Mouse (Mus musculus) hindbrain, embryonic 12.5 days (tissue): ENCODE results near the gene Atp9a. TPM values are rescaled to one million over a fixed set of nuclear protein-coding genes. Genes with fewer than 3 reads are reported as not detected.

Experiments
- ATAC-seq: fragments of 200-750 bp; cut with Nextera tagmentation; 2 replicates; pipeline ENCODE4 v1.8.0; 2017; ENCODE audit warnings: moderate TSS enrichment; ENCODE audit not compliant: low FRiP score
- H3K27ac ChIP-seq: fragments of 300-500 bp; sonication (generic); 2 replicates; pipeline ENCODE4 v1.5.1; 2016; ENCODE audit warnings: mild to moderate bottlenecking
- H3K27me3 ChIP-seq: fragments of 300-500 bp; sonication (generic); 2 replicates; pipeline ENCODE4 v1.6.1; 2016; ENCODE audit warnings: mild to moderate bottlenecking
- H3K36me3 ChIP-seq: fragments of 300-500 bp; sonication (generic); 2 replicates; pipeline ENCODE4 v1.6.1; 2016; ENCODE audit warnings: mild to moderate bottlenecking
- H3K4me1 ChIP-seq: fragments of 300-500 bp; sonication (generic); 2 replicates; pipeline ENCODE4 v1.6.1; 2016
- H3K4me2 ChIP-seq: fragments of 300-500 bp; sonication (generic); replicated peaks from 2 replicates; pipeline ENCODE4 v1.6.1; 2016; ENCODE audit warnings: mild to moderate bottlenecking
- H3K4me3 ChIP-seq: fragments of 300-500 bp; sonication (generic); 2 replicates; pipeline ENCODE4 v1.5.1; 2016; ENCODE audit warnings: mild to moderate bottlenecking
- H3K9ac ChIP-seq: fragments of 300-500 bp; sonication (generic); 2 replicates; pipeline ENCODE4 v1.6.1; 2016; ENCODE audit warnings: mild to moderate bottlenecking, moderate library complexity
- H3K9me3 ChIP-seq: fragments of 300-500 bp; sonication (generic); replicated peaks from 2 replicates; pipeline ENCODE4 v1.6.1; 2016; ENCODE audit warnings: mild to moderate bottlenecking
- WGBS: fragments of 180-500 bp; shearing (Covaris S2); methylation state at CpG from one replicate; pipeline ENCODE4 v1.1.7; 2016; 5-methylcytosine and 5-hydroxymethylcytosine counted together
- polyA plus RNA-seq: library from polyadenylated mRNA; unstranded; fragments of >200 nt; fragmentation: Nextera tagmentation; extraction: Ambion mirVana; gene quantifications from 2 replicates; pipeline ENCODE4 v1.2.1, GENCODE M21; 2016

The Atp9a gene
- polyA plus RNA-seq, 1 experiment from 2014 or later, result 50.8 TPM

DNA sequence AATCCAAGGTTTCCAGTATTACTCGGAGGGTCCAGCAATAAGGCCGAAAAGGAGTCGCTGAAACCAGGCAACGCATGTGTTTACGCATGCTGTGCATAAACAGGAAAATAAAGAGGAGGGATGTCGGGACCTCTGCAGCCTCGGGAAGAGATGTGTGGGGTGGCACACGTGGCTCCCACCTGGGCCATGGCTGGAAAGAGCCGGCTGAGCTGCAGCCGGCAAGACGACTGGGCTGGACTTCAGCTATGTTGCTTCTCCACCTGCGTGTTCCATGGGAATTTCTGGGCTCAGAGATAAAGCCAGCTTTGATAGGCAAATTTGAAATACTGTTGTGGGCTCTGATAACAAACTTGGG is 139.8 kb downstream of the Atp9a start:
- Histone ChIP-seq H3K4me2 (peak overlapping the region; percentile 72; the same call in 1 of the 2 replicates), H3K4me3 (no peak overlapping the region)
- WGBS, result 25% methylated on average over 12 of the region's 12 CpGs

DNA sequence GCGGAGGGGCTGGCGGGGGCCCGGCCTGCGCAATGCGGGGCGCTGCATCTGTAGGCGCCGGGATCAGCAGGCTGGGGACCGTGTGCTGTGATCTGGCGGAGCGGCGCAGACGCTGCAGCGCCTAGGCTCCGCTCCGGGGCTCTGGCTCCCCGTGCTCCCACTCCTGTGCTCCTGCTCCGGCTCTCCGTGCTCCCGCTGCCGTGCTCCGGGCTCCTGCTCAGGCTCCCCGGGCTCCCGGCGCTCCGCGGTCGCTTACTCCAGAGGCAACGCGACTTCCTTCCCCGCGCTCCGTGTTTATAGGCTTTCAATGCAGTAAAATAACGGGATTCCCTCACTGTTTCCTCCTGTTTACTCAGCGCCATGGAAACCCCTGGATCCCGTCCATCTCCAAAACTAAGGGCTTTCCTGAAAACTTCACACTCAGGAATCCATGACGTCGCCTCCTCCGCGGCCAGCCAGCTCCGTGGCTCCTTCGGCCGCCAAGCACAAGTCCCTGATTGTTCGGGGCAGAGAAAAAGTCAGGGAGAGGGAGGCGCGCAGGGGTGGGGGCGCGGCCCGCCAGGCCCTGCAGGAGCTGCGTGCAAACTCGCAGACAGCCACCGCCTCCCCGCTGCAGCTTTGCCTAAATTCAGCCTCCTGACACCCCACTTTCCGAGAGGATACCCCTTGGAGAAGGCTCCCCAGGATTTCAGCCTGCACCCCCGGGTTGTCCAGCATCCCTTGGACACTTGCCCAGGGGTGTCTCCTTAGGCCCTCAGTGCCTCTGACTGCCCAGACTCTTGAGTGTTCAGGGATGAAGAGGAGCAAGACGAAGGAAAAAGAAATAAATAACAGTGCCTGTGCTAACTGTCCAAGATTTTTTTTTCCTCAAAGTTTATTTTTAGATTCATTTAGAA is 140.5 kb downstream of the Atp9a start, which contains the start of gene Nfatc2:
Nfatc2 (minus strand) TSS at position 167 of the 896 bp plus-strand sequence.
- ATAC-seq, result peak; percentile 78
- H3K27me3 ChIP-seq, result peaks cover 57% of the 10 kb centered on the region
- WGBS, result under 1% methylated on average over 50 of the region's 56 CpGs

More for the DNA sequence above, 139.8 kb downstream of the Atp9a start:
- Histone ChIP-seq H3K9me3 (no peaks in the 10 kb centered on the region), H3K4me1 (peaks cover 33% of the 10 kb centered on the region), H3K36me3 (no peaks in the 10 kb centered on the region), H3K27me3 (peaks cover 57% of the 10 kb centered on the region), H3K9ac (no peak overlapping the region), H3K27ac (0 out of 2 replicates have a peak overlapping the region, but pooled peaks have one; percentile 12)
- ATAC-seq, result no peak

DNA sequence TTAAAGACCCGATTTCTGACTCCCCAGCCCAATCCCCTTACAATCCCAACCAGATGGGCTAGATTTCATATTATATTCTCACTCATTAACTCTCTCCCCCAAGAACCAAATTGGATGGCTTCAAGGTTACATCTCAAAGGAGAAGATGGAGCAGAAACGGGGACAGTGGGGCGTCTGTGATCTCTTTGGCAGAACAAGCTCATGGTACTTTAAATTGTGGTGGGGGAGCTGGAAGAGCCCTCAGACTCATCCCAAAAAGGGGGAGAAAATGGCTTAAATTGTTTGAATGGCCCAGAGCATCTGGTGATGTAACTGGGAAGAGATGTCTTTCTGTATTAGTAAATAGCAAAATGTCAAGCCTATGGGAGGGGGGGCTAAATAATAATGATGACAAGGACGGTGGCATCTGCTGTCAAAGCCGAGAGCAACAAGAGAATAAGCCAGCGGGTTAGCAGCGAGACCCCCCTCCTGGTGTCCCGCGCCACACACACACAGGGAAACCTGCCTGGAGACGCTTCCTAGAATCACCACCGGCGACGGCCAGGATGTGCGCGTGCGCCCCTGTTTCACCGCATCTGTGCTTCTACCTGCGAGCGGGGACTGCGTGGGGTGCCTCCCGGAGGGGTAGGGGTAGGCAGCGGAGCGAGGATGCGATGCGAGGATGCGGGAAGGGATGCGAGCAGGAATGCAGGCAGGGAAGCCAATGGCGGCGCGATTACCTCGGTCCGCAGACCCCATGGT is 141.3 kb downstream of the Atp9a start:
- H3K4me1 ChIP-seq, result peaks cover 33% of the 10 kb centered on the region
- WGBS, result under 1% methylated on average over 32 of the region's 32 CpGs
- ATAC-seq, result peak; percentile 52
- peak overlapping the region; percentile 54 for H3K9ac ChIP-seq
- H3K27me3 ChIP-seq, result peaks cover 57% of the 10 kb centered on the region
- H3K9me3 ChIP-seq, result no peaks in the 10 kb centered on the region
- peak overlapping the region; percentile 72 for H3K4me2 ChIP-seq
- H3K4me3 ChIP-seq, result peak overlapping the region; percentile 45
- H3K36me3 ChIP-seq, result no peaks in the 10 kb centered on the region
- H3K27ac ChIP-seq, result peak overlapping the region; percentile 60

More for the DNA sequence above, 140.5 kb downstream of the Atp9a start, which contains the start of gene Nfatc2:
- Histone ChIP-seq H3K27ac (peak within 1 kb of the TSS; percentile 60), H3K4me2 (peak within 1 kb of the TSS; percentile 72), H3K9ac (peak within 1 kb of the TSS; percentile 54), H3K36me3 (no peaks in the 10 kb centered on the region), H3K4me3 (peak within 1 kb of the TSS; percentile 45), H3K4me1 (peaks cover 33% of the 10 kb centered on the region), H3K9me3 (no peaks in the 10 kb centered on the region)

DNA sequence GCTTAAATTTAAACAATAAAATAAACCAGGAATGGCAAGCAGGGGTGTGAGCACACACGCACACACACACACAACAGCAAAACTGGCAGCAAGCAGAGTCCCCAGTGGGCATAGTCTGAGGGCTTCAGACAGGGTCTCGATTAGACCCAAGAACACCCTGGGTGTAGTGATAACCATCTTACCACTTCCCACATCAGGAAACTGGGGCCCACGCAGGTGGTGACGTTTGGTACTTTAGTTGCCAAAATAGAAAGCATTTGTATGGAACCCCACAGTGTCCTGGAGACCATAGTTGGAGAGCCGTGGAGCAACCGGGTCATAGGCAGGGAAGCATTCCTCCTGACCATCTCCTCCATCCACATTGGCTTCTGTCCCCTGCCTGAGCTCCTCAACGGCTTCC is 146.5 kb downstream of the Atp9a start:
- 84% methylated on average over 7 of the region's 7 CpGs for WGBS
- Histone ChIP-seq H3K4me3 (no peak overlapping the region), H3K27ac (no peak overlapping the region), H3K27me3 (peaks cover 41% of the 10 kb centered on the region), H3K9me3 (no peaks in the 10 kb centered on the region), H3K36me3 (no peaks in the 10 kb centered on the region), H3K4me2 (no peak overlapping the region), H3K9ac (no peak overlapping the region), H3K4me1 (peaks cover 13% of the 10 kb centered on the region)
- no peak for ATAC-seq

DNA sequence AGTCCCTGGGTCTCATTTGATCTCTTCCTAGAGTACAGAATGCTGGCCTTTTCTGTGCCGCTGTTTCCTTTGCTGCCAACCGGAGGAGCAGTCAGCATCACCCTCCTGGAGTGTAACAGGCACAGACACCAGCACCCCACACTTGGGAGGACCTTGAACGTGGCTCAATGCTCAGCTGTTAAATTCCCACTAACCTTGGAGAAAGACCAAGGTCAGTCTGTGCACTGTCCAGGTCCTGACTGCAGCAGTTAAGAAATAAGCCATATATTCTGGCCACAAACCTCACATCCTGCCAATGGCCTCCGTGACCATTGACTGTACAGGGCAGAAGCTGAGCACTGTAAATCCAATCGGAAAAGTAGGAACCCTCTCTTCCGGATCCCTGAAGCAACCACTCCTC is 148.5 kb downstream of the Atp9a start:
- Histone ChIP-seq H3K4me3 (no peak overlapping the region), H3K9me3 (no peaks in the 10 kb centered on the region), H3K4me1 (peaks cover 19% of the 10 kb centered on the region), H3K4me2 (no peak overlapping the region), H3K27me3 (peaks cover 45% of the 10 kb centered on the region), H3K27ac (no peak overlapping the region), H3K36me3 (no peaks in the 10 kb centered on the region), H3K9ac (no peak overlapping the region)
- ATAC-seq, result no peak
- 86% methylated on average over 6 of the region's 6 CpGs for WGBS

DNA sequence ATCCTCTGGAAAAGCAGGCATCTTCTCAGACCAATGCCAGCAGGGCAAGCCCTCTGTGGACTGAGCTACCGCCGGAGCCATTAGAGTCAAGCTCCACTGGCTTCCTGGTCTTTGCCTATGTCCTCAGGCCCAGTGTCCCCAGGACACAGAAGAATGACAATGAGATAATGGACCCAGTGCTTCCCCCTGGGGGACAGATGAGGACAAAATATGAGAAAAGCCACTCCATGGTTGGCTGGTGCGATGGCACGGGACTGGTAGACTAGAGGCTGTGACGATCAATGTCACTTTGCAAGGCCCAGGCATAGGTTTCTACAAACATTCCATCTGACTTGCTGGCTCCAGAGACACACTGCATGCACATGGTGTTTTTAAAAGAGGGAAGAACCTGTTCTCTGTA is 149.2 kb downstream of the Atp9a start:
- H3K27ac ChIP-seq, result no peak overlapping the region
- no peak overlapping the region for H3K9ac ChIP-seq
- WGBS, result 83% methylated on average over 5 of the region's 5 CpGs
- no peak for ATAC-seq
- H3K36me3 ChIP-seq, result no peaks in the 10 kb centered on the region
- no peak overlapping the region for H3K4me2 ChIP-seq
- no peaks in the 10 kb centered on the region for H3K9me3 ChIP-seq
- peaks cover 19% of the 10 kb centered on the region for H3K4me1 ChIP-seq
- no peak overlapping the region for H3K4me3 ChIP-seq
- peaks cover 45% of the 10 kb centered on the region for H3K27me3 ChIP-seq

DNA sequence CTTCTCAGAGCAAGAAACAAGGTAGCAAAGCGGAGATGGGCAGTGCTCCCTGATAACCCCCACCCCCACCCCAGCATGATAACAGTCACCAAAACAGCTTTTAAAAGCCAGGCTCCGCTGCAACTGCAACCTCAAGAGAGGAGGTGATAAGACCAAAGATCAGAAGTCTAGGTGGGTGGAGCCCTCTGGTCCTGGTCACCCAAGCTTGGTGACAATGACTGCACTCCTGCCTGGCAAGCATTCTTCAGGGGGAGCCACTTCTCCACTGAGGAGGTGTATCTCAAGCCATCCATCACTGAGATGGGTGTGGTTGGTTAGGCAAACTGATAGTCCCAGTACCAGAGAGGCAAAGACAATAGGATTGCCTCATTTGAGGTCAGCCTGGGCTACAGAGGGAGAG is 151.1 kb downstream of the Atp9a start:
- Histone ChIP-seq H3K36me3 (no peaks in the 10 kb centered on the region), H3K9me3 (no peaks in the 10 kb centered on the region), H3K4me2 (no peak overlapping the region), H3K9ac (no peak overlapping the region), H3K27ac (no peak overlapping the region), H3K4me3 (no peak overlapping the region), H3K4me1 (peaks cover 19% of the 10 kb centered on the region), H3K27me3 (peaks cover 45% of the 10 kb centered on the region)
- ATAC-seq, result no peak
- WGBS, result 62% methylated on average over 2 of the region's 2 CpGs

DNA sequence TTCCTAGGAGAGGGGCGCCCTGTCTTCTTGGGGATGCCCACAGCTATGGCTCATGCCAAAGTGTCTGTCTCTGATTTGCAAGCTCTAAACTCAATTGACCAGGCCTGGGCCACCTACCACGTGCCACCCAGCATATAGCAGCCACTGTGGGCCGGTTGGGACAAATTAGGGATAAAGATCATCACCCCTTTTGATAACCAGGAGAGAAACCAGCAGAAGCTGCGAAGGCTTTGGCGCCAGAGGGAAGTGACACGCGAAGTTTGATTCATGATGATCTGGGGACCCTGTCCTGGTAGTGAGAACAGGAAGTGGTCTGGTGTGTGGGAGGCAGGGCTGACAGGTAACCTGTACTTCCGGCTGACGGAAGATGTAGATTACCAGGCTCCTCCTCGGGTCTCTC is 151.7 kb downstream of the Atp9a start:
- no peaks in the 10 kb centered on the region for H3K9me3 ChIP-seq
- ATAC-seq, result no peak
- peak overlapping the region; percentile 37 for H3K4me3 ChIP-seq
- H3K4me1 ChIP-seq, result peaks cover 19% of the 10 kb centered on the region
- H3K36me3 ChIP-seq, result no peaks in the 10 kb centered on the region
- H3K27me3 ChIP-seq, result peaks cover 45% of the 10 kb centered on the region
- peak overlapping the region; percentile 69 for H3K4me2 ChIP-seq
- no peak overlapping the region for H3K27ac ChIP-seq
- 46% methylated on average over 10 of the region's 10 CpGs for WGBS
- H3K9ac ChIP-seq, result no peak overlapping the region

DNA sequence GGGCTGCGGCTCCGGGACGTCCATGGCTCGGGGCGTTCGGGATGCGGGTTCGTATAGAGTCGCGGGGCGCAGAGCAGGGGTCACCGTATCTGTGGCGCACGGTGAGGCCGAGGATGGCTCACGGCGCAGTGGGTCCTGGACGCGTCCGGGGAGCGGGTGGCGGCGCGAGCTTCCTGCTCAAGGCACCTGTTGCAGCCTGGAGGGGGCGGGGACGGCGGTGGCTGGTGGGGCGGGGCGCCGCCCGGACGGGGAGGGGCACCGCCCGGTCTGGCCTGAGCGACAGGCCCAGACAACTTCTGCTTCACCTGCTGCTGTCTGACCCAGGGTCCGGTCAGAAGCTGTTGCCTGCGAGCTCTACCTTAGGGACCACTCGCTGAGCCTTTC is 152.0 kb downstream of the Atp9a start:
- Histone ChIP-seq H3K4me3 (peak overlapping the region; percentile 37), H3K27ac (no peak overlapping the region), H3K27me3 (peaks cover 45% of the 10 kb centered on the region), H3K4me2 (peak overlapping the region; percentile 69), H3K9ac (peak overlapping the region; percentile 51; the same call in 1 of the 2 replicates), H3K36me3 (no peaks in the 10 kb centered on the region), H3K4me1 (peaks cover 19% of the 10 kb centered on the region), H3K9me3 (no peaks in the 10 kb centered on the region)
- ATAC-seq, result 0 out of 2 replicates have a peak, but pooled peaks have one; percentile 6
- WGBS, result under 1% methylated on average over 17 of the region's 38 CpGs

DNA sequence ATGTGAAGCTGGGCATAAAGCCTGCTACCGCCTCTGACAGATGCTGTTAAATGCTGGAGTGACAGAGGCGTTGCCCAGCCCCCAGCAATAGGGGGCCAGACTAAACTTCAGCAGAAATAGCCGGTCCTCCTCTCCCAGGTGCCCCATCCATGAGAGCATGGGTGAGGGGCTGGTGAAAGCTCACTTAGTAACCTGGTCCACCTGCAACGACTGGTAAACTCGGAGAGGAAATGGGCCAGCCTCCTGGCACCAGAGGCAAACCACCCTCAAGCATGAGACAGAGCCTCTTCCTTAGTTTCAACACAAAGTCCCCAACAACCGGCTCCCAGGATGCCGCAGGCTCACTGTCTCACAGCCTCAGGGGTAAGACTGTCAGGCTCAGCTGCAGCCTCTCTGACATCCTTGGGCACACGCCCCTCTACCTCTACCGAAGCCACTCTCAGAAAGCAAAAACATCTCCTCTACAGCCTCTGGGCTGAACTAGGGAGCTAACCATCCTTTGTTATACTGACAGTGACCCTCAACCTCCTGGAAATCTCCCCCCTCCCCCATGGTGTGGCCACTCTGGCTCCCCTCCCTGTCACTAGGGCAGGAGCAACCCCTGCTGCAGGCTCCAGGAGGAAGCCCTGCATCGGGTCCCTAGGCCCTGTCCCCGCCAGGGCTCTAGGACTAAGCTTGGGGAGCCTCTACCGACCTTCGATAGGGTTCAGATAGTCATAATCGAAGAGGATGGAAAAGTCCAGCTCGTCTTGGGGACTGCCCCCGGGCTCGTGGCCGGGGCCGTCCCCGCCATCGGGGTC is 152.6 kb downstream of the Atp9a start:
- H3K9me3 ChIP-seq, result no peaks in the 10 kb centered on the region
- peak overlapping the region; percentile 51; the same call in 1 of the 2 replicates for H3K9ac ChIP-seq
- H3K36me3 ChIP-seq, result no peaks in the 10 kb centered on the region
- peak; percentile 44; the same call in 1 of the 2 replicates for ATAC-seq
- no peak overlapping the region for H3K27ac ChIP-seq
- peaks cover 45% of the 10 kb centered on the region for H3K27me3 ChIP-seq
- H3K4me3 ChIP-seq, result peak overlapping the region; percentile 37
- peak overlapping the region; percentile 69 for H3K4me2 ChIP-seq
- 7% methylated on average over 21 of the region's 21 CpGs for WGBS
- H3K4me1 ChIP-seq, result peaks cover 19% of the 10 kb centered on the region

DNA sequence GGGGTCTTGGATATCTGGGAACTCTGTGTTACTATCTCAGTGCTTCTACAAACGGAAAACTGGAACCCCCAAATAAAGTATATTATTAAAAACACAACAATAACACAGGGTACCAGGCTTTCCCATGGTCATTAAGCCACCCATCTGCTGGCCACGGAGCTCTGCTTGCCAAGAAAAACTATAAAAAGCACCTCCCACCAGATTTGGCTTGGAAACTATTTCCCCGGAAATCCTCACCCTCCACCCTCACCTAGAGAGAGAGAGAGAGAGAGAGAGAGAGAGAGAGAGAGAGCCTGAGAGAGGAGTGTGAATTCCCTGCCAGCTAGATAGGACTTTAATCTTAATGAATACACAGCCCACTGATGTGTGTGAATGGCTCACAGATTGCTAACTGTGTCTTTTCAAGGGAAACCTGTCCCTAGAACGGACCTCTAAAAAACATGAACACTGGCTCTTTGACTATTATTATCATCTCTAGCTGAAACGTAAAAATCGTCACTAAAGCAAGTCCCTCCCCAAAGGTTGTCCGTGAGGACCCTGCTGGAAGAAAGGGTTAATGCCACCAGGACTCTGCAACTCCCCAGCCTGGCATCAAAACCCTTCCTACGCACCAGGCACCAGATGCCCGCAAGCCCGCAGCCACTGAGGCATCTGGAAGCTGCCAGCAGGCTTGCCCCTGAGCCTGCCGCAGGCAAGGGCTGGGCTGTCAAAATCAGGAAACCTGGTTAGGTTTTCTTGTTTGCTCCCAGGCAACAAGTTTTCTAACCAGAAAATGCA is 153.4 kb downstream of the Atp9a start:
- 0 out of 2 replicates have a peak overlapping the region, but pooled peaks have one; percentile 69 for H3K4me2 ChIP-seq
- H3K4me3 ChIP-seq, result no peak overlapping the region
- no peak overlapping the region for H3K27ac ChIP-seq
- WGBS, result 59% methylated on average over 11 of the region's 11 CpGs
- H3K9ac ChIP-seq, result no peak overlapping the region
- H3K9me3 ChIP-seq, result no peaks in the 10 kb centered on the region
- no peaks in the 10 kb centered on the region for H3K36me3 ChIP-seq
- ATAC-seq, result no peak
- peaks cover 45% of the 10 kb centered on the region for H3K27me3 ChIP-seq
- peaks cover 24% of the 10 kb centered on the region for H3K4me1 ChIP-seq
